Mouse (Mus musculus): ENCODE results near the gene Dnah12. TPM values are rescaled to one million over a fixed set of nuclear protein-coding genes. Genes with fewer than 3 reads are reported as not detected.
"Not testable (repeated sequence)": the region's sequence is repeated elsewhere in the genome, so short reads cannot be mapped to it uniquely, and the experiment has no call there.

Gene Dnah12
- polyA plus RNA-seq, 1 experiment, result not detected

DNA sequence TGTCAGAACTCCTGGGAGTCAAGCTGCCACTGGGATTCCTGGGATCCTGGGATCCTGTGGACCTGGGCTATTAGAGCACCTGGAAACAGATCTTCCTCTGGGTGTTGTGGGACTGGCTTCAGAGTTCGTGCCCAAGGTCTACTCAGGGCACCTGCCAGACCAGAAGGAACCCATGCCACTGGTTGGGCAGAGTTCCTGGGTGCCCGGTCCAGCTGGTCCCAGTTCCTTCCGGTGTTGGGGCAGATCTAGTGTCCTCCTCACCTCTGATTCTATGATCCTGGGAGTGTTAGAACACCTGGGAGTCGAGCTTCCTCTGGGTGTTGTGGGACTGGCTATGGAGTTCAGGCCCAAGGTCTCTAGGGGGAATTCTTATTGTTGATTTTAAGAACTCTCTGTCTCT is 214.3 kb downstream of the Dnah12 start:
- no peak overlapping the region for H3K4me3 ChIP-seq (ENCODE audit: insufficient read depth, low read length)
- TF ChIP-seq CTCF (IDR thresholded peaks at IDR 0.05; ENCODE audit: borderline replicate concordance, insufficient read depth, low read length), result no peak
- no peak for TF ChIP-seq POLR2A (IDR thresholded peaks at IDR 0.05; ENCODE audit: low read depth, low read length)
- no peaks in the 10 kb centered on the region; the same call in 1 of the 2 replicates for H3K4me1 ChIP-seq (ENCODE audit: control insufficient read depth, insufficient read depth, low read length)
- no peak overlapping the region for H3K27ac ChIP-seq (ENCODE audit: insufficient read depth, low read length)

DNA sequence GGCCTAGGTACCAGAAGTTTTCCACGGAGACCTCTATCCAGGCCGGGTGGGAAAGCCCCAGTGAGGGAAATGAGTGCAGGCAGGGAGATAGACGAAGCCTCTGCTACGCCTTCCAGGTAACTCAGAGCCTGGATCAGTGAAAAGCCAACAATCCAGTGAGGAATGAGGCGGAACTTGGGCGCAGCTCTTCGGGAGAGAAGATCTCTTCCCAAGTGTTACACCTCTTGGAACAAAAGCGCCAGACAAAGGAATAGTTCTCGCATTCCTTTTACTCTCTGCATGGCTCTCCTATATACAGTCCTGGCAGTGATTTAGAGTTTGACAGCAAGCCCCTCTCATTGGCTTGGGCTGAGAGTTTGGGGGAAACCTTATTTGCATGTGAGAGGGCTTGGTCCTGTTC is 217.4 kb downstream of the Dnah12 start:
- not testable (repeated sequence) for H3K4me1 ChIP-seq (ENCODE audit: control insufficient read depth, insufficient read depth, low read length); H3K4me3 ChIP-seq (ENCODE audit: insufficient read depth, low read length); H3K27ac ChIP-seq (ENCODE audit: insufficient read depth, low read length)

DNA sequence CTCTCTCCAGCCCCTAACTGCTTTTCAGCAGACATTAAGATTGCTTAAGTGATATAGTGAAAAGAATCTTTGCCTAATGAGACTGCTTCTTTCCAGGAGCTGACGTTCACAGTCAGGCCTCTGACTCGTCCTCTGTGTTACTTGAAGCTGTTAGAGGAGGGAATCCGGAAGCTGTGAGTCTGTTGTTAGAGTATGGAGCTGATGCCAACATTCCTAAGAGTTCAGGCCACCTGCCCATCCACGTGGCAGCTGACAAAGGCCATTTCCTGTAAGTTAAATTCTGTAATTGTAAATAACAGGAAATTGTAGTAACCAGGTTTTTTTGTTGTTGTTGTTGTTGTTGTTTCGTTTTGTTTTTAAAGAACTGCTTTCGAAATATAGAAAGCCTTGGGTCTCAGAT is 218.1 kb downstream of the Dnah12 start:
- TF ChIP-seq CTCF (IDR thresholded peaks at IDR 0.05; ENCODE audit: borderline replicate concordance, insufficient read depth, low read length) (no peak), POLR2A (IDR thresholded peaks at IDR 0.05; ENCODE audit: low read depth, low read length) (no peak)
- Histone ChIP-seq H3K4me3 (ENCODE audit: insufficient read depth, low read length) (no peak overlapping the region), H3K27ac (ENCODE audit: insufficient read depth, low read length) (no peak overlapping the region), H3K4me1 (ENCODE audit: control insufficient read depth, insufficient read depth, low read length) (no peaks in the 10 kb centered on the region; the same call in 1 of the 2 replicates)

DNA sequence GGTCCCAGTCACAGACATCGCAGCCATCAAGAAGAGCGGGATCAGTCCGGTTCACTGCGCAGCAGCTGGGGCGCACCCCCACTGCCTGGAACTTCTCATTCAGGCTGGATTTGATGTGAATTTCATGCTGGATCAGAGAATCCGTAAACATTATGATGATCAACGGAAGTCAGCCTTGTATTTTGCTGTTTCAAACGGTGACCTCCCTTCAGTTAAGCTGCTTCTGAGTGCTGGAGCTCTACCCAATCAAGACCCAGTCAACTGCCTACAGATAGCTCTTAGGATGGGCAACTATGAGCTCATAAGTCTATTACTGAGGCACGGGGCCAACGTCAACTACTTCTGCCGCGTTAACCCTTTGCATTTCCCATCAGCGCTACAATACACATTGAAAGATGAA is 218.8 kb downstream of the Dnah12 start:
- Histone ChIP-seq H3K4me1 (ENCODE audit: control insufficient read depth, insufficient read depth, low read length) (no peaks in the 10 kb centered on the region; the same call in 1 of the 2 replicates), H3K27ac (ENCODE audit: insufficient read depth, low read length) (no peak overlapping the region), H3K4me3 (ENCODE audit: insufficient read depth, low read length) (no peak overlapping the region)
- no peak for TF ChIP-seq POLR2A (IDR thresholded peaks at IDR 0.05; ENCODE audit: low read depth, low read length)
- TF ChIP-seq CTCF (IDR thresholded peaks at IDR 0.05; ENCODE audit: borderline replicate concordance, insufficient read depth, low read length), result no peak

DNA sequence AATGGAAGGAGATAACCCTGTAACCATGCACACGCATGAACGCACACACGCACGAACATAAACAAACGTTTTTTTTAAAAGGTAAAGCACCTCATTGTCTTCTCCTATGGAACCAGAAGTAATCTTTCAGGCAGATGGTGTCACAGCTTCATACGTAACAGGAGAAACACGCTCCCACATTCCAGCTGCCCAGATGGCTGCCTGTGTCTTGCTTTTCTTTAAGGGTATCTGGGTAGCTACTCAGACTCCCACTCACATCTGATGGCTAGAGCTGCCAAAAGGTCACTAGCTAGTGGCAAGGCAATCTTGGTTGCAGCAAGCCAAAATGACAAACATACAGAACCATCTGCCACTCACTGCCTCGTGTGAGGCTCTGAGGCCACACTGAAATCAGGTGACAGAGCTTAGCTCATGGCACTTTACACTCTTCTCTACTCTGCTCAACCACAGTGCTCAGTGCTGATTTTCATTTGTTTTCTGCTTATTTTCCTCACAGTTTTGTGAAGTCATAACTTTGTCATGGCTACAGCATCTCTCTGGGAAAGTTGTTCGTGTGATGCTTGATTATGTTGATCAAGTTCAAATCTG is 220.7 kb downstream of the Dnah12 start:
- Histone ChIP-seq H3K27ac (ENCODE audit: insufficient read depth, low read length) (no peak overlapping the region), H3K4me1 (ENCODE audit: control insufficient read depth, insufficient read depth, low read length) (no peaks in the 10 kb centered on the region; the same call in 1 of the 2 replicates), H3K4me3 (ENCODE audit: insufficient read depth, low read length) (no peak overlapping the region)
- TF ChIP-seq CTCF (IDR thresholded peaks at IDR 0.05; ENCODE audit: borderline replicate concordance, insufficient read depth, low read length), result no peak

DNA sequence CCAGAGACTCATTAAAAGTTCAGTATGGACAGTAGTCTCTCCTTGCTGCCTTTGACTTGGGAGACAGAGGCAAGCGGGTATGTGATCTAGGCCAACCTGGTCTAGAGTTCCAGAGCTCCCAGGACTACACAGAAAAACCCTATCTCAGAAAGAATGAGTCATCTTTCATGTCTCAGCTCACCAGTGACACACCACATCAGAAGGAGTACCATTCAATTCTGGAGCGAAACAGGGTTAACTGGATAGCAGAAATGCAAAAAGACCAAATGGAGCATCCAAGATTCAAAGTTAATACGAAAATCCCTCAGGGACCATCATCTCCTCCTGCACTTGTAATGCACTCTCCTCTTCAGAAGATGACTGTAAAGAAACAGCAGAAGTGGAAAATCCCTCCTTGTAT is 226.2 kb downstream of the Dnah12 start:
- TF ChIP-seq CTCF (IDR thresholded peaks at IDR 0.05; ENCODE audit: borderline replicate concordance, insufficient read depth, low read length) (no peak), POLR2A (IDR thresholded peaks at IDR 0.05; ENCODE audit: low read depth, low read length) (no peak)
- Histone ChIP-seq H3K27ac (ENCODE audit: insufficient read depth, low read length) (no peak overlapping the region), H3K4me3 (ENCODE audit: insufficient read depth, low read length) (no peak overlapping the region), H3K4me1 (ENCODE audit: control insufficient read depth, insufficient read depth, low read length) (no peaks in the 10 kb centered on the region)

DNA sequence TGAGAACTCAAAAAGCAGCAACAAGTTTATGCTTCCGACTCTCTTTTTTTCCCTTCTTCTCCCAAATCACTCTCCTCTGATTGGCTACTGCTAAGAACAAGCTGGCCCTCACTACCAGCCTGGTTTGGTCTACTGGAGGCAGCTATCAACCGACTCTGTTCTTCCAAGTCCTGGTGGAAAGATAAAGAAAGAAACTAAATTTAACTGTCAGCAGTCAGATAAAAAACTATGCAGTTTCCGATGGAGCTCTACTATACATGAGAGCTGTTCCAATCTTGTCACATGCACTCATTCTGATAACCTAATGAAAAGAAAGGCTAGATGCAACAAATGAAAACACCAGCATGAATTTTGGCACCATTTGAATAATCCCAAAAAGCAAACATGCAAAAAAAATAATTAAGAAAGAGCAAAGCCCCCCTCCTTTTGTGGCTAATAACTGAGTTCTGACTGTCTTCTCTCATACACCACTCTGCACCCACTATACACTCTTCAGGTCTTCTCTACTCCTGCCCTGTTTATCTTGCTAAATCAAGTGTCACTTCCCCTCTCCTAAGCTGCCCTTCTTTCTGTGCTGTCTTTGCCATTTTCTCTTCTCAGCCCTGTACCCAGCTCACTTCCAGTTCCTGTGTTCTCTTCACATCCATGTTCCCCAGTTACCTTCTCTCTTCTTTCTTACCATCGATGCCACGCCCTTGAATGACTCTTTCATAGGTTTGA is 230.8 kb downstream of the Dnah12 start:
- no peaks in the 10 kb centered on the region for H3K4me1 ChIP-seq (ENCODE audit: control insufficient read depth, insufficient read depth, low read length)
- H3K27ac ChIP-seq (ENCODE audit: insufficient read depth, low read length), result no peak overlapping the region
- TF ChIP-seq POLR2A (IDR thresholded peaks at IDR 0.05; ENCODE audit: low read depth, low read length) (no peak), CTCF (IDR thresholded peaks at IDR 0.05; ENCODE audit: borderline replicate concordance, insufficient read depth, low read length) (no peak)
- no peak overlapping the region for H3K4me3 ChIP-seq (ENCODE audit: insufficient read depth, low read length)

DNA sequence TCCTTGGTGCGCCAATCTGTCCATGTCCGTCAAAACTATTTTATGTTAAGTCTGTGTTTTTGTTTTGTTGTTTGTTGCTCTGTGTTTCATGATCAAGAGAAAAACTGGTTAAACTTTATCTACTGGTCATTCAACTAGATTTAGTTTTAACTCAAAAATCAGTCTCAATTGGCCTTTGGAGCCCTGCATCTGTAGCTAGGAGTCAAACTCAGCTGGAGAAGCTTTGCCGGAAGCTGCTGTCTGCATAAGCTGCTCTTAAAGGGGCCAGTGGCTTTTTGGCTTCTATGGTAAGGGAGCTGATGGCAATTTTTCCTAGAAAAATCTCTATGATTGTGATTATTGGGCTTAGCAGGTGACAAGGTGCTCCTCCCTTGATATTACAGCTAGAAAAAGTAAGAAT is 241.8 kb downstream of the Dnah12 start:
- Histone ChIP-seq H3K4me3 (ENCODE audit: insufficient read depth, low read length) (no peak overlapping the region), H3K27ac (ENCODE audit: insufficient read depth, low read length) (no peak overlapping the region), H3K4me1 (ENCODE audit: control insufficient read depth, insufficient read depth, low read length) (peaks cover 2% of the 10 kb centered on the region; the same call in 1 of the 2 replicates)
- no peak for TF ChIP-seq POLR2A (IDR thresholded peaks at IDR 0.05; ENCODE audit: low read depth, low read length)
- no peak for TF ChIP-seq CTCF (IDR thresholded peaks at IDR 0.05; ENCODE audit: borderline replicate concordance, insufficient read depth, low read length)

DNA sequence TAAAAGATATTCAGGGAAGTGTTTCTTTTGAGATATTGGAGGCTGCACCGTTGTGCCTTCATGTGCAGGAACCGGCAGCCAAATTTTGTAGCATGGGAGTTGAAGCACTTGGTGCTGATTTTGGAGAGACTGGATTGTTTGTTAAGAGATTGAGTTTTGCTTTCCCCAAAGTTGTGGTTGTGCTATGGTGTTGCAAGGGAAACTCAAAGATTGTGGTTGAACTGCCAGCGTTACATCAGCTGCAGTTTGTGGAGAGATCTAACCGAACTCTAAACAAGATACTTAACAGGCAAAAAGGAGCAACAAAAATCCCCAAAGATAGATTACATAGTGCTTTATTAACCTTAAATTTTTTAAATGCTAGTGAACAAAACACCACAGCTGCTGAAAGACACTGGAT is 242.5 kb downstream of the Dnah12 start:
- TF ChIP-seq CTCF (IDR thresholded peaks at IDR 0.05; ENCODE audit: borderline replicate concordance, insufficient read depth, low read length) (no peak), POLR2A (IDR thresholded peaks at IDR 0.05; ENCODE audit: low read depth, low read length) (no peak)
- Histone ChIP-seq H3K27ac (ENCODE audit: insufficient read depth, low read length) (no peak overlapping the region), H3K4me3 (ENCODE audit: insufficient read depth, low read length) (no peak overlapping the region), H3K4me1 (ENCODE audit: control insufficient read depth, insufficient read depth, low read length) (peaks cover 2% of the 10 kb centered on the region; the same call in 1 of the 2 replicates)

Other genes with a start within 250 kb of the Dnah12 start
- 109 and 124 TPM in 2 replicates for gene Slmap, start 158.3 kb upstream of the Dnah12 start, polyA plus RNA-seq (2011; ENCODE audit: insufficient read length, low read depth, missing spikeins)
- gene Dennd6a, start 119.4 kb upstream of the Dnah12 start, polyA plus RNA-seq (2011; ENCODE audit: insufficient read length, low read depth, missing spikeins), result 19.7 and 24.6 TPM in 2 replicates
- 569 and 573 TPM in 2 replicates for gene Arf4, start 55.2 kb upstream of the Dnah12 start, polyA plus RNA-seq (2011; ENCODE audit: insufficient read length, low read depth, missing spikeins)
- gene Pde12, start 23.4 kb upstream of the Dnah12 start, polyA plus RNA-seq (2011; ENCODE audit: insufficient read length, low read depth, missing spikeins), result 7.2 and 7.3 TPM in 2 replicates
- not detected in 2 replicates for gene Asb14, start 201.3 kb downstream of the Dnah12 start, polyA plus RNA-seq (2011; ENCODE audit: insufficient read length, low read depth, missing spikeins)